Mouse (Mus musculus): ENCODE measurements around the gene Tsx. TPM values are rescaled to one million over a fixed set of nuclear protein-coding genes. Genes with fewer than 3 reads are reported as not detected.

Tsx gene
- total and polyA plus RNA-seq, 2 experiments: not detected

DNA sequence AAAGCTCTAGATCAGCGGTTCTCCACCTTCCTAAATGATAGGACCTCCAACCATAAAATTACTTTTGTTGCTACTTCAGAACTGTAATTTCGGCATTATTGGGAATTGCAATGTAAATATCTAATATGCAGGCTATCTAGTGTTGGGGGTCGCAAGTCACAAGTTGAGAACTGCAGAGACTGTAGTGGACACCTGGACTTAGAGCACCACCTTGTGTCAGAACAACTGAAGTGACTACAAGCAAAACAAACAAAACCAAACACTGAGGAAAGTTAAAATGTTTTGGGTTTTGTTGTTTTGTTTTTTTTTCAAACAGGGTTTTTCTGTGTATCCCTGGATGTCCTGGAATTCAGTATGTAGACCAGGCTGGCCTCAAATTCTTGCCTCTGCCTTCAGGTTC lies 29.7 kb upstream of the Tsx start:
- Histone ChIP-seq H3K4me1 (ENCODE audit: control insufficient read depth, insufficient read depth, low read length) (no peaks in the 10 kb centered on the region), H3K36me3 (ENCODE audit: control insufficient read depth, insufficient read depth, low read length) (no peaks in the 10 kb centered on the region), H3K27ac (replicated peaks; ENCODE audit: insufficient read depth, low read depth, low read length) (no peak overlapping the region), H3K9ac (ENCODE audit: low read depth, low read length) (no peak overlapping the region), H3K79me2 (ENCODE audit: control insufficient read depth, insufficient read depth, low read length) (no peaks in the 10 kb centered on the region), H3K27me3 (ENCODE audit: control insufficient read depth, insufficient read depth, low read length) (no peaks in the 10 kb centered on the region), H3K4me3 (ENCODE audit: insufficient read depth, low read depth, low read length) (no peak overlapping the region)
- 86% methylated on average over 3 of the region's 3 CpGs for WGBS
- no peak for DNase-seq (ENCODE audit: extremely low read depth, low read depth, low spot score)
- TF ChIP-seq POLR2A (IDR thresholded peaks at IDR 0.05; ENCODE audit: extremely low read depth, insufficient read depth, low read length) (no peak), CTCF (IDR thresholded peaks at IDR 0.05; ENCODE audit: low read depth, low read length) (0 out of 2 replicates have a peak, but pooled peaks have one; percentile 7)

DNA sequence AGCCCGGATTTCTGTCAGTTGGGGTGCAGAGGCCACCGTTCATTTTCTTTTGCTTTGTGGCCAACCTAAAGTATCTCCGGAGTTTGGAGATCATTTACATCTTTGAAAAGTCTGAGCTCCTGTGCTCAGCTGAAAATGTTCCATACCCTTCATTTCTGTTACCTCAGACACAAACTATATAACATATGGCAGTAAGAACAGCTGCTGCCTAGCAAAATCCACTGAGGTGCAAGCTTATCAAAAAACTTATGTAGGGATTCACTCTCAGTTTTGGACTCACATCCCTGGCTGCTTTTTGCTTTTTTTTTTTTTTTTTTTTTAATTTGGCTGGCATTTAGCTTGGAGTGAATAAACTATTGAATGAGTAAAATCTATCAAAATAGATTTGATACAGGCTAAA lies 26.1 kb upstream of the Tsx start:
- DNase-seq (ENCODE audit: extremely low read depth, low read depth, low spot score): no peak
- Histone ChIP-seq H3K9ac (ENCODE audit: low read depth, low read length) (no peak overlapping the region), H3K27ac (replicated peaks; ENCODE audit: insufficient read depth, low read depth, low read length) (no peak overlapping the region), H3K27me3 (ENCODE audit: control insufficient read depth, insufficient read depth, low read length) (no peaks in the 10 kb centered on the region), H3K36me3 (ENCODE audit: control insufficient read depth, insufficient read depth, low read length) (no peaks in the 10 kb centered on the region), H3K4me3 (ENCODE audit: insufficient read depth, low read depth, low read length) (no peak overlapping the region), H3K4me1 (ENCODE audit: control insufficient read depth, insufficient read depth, low read length) (no peaks in the 10 kb centered on the region), H3K79me2 (ENCODE audit: control insufficient read depth, insufficient read depth, low read length) (no peaks in the 10 kb centered on the region)
- WGBS: 98% methylated on average over 3 of the region's 3 CpGs
- TF ChIP-seq POLR2A (IDR thresholded peaks at IDR 0.05; ENCODE audit: extremely low read depth, insufficient read depth, low read length) (no peak), CTCF (IDR thresholded peaks at IDR 0.05; ENCODE audit: low read depth, low read length) (no peak)

DNA sequence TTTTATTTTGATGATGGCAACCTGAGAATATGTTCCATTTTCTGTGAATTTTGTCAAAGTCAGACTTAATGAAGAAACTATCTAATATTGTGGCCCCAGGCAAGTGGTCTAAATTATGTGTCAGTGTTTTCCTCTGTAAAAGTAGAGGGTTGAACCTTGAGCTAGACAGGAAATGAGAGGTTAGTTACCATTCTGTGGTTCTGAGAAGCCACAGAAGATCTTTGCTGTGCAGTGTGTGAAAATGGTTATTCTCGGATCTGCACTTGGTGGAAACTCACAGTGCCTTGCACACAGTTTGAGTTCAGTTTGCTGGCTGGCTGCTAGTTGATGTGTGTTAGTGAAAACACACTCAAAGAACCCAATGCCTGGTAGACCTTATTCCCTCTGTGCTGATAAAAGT lies 20.4 kb upstream of the Tsx start:
- Histone ChIP-seq H3K4me1 (ENCODE audit: control insufficient read depth, insufficient read depth, low read length) (no peaks in the 10 kb centered on the region), H3K36me3 (ENCODE audit: control insufficient read depth, insufficient read depth, low read length) (no peaks in the 10 kb centered on the region), H3K79me2 (ENCODE audit: control insufficient read depth, insufficient read depth, low read length) (no peaks in the 10 kb centered on the region), H3K27ac (replicated peaks; ENCODE audit: insufficient read depth, low read depth, low read length) (no peak overlapping the region), H3K4me3 (ENCODE audit: insufficient read depth, low read depth, low read length) (no peak overlapping the region), H3K9ac (ENCODE audit: low read depth, low read length) (no peak overlapping the region), H3K27me3 (ENCODE audit: control insufficient read depth, insufficient read depth, low read length) (no peaks in the 10 kb centered on the region)
- WGBS: 85% methylated on average over 1 of the region's 1 CpGs
- no peak for DNase-seq (ENCODE audit: extremely low read depth, low read depth, low spot score)
- TF ChIP-seq POLR2A (IDR thresholded peaks at IDR 0.05; ENCODE audit: extremely low read depth, insufficient read depth, low read length) (no peak), CTCF (IDR thresholded peaks at IDR 0.05; ENCODE audit: low read depth, low read length) (no peak)

DNA sequence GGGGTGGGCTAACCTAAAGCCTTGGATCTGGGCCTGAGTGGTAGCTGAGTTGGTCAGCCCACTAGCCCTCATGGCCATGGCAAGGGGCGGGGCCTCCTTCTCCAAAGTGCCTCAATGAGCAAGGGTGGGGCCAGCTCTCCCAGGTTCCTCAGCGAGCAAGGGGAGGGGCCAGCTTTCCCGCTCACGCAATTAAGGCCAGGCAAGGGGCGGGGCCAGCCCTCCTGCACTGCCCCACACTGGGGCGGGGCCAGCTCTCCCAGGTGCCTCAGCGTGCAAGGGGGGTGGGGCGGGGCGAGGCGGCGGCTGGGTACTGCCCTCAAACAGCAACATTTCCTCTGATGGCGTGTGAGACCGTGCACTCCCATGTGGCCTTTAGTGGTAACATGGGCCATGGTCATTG lies 9.2 kb upstream of the Tsx start:
- no peaks in the 10 kb centered on the region for H3K36me3 ChIP-seq (ENCODE audit: control insufficient read depth, insufficient read depth, low read length)
- no peak for DNase-seq (ENCODE audit: extremely low read depth, low read depth, low spot score)
- no peaks in the 10 kb centered on the region for H3K27me3 ChIP-seq (ENCODE audit: control insufficient read depth, insufficient read depth, low read length)
- H3K4me1 ChIP-seq (ENCODE audit: control insufficient read depth, insufficient read depth, low read length): no peaks in the 10 kb centered on the region
- no peak overlapping the region for H3K9ac ChIP-seq (ENCODE audit: low read depth, low read length)
- no peak overlapping the region for H3K4me3 ChIP-seq (ENCODE audit: insufficient read depth, low read depth, low read length)
- 59% methylated on average over 12 of the region's 13 CpGs for WGBS
- no peaks in the 10 kb centered on the region for H3K79me2 ChIP-seq (ENCODE audit: control insufficient read depth, insufficient read depth, low read length)
- H3K27ac ChIP-seq (replicated peaks; ENCODE audit: insufficient read depth, low read depth, low read length): no peak overlapping the region
- TF ChIP-seq POLR2A (IDR thresholded peaks at IDR 0.05; ENCODE audit: extremely low read depth, insufficient read depth, low read length): no peak
- TF ChIP-seq CTCF (IDR thresholded peaks at IDR 0.05; ENCODE audit: low read depth, low read length): no peak

DNA sequence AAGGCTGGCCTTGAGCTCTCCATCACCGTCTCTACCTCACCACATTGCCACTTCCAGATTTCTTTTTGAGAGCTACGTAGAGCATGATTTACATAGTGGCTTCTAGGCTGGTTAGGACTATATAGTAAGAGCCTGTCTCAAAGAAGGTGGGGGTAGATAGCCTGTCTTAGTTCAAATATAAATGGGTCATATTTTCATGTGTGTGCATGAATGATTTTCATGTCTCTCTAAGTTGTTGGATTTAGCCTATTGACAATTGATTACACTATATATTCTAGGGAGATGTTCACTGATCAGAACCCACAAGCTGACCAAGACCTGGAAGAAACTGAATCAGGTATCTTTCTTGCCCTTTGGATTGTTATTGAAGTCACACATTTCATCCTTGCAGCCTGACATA lies 7.4 kb downstream of the Tsx start, which contains the start of gene Gm26992:
Gene Gm26992, plus strand, starts transcription at position 301 of the 400 bp plus-strand sequence.
- no peaks in the 10 kb centered on the region for H3K27me3 ChIP-seq (ENCODE audit: control insufficient read depth, insufficient read depth, low read length)
- H3K4me3 ChIP-seq (ENCODE audit: insufficient read depth, low read depth, low read length): no peak within 1 kb of the TSS
- WGBS: 100% methylated on average over 2 of the region's 2 CpGs
- no peak within 1 kb of the TSS for H3K9ac ChIP-seq (ENCODE audit: low read depth, low read length)
- DNase-seq (ENCODE audit: extremely low read depth, low read depth, low spot score): no peak
- H3K4me1 ChIP-seq (ENCODE audit: control insufficient read depth, insufficient read depth, low read length): no peaks in the 10 kb centered on the region
- TF ChIP-seq CTCF (IDR thresholded peaks at IDR 0.05; ENCODE audit: low read depth, low read length): no peak
- no peak for TF ChIP-seq POLR2A (IDR thresholded peaks at IDR 0.05; ENCODE audit: extremely low read depth, insufficient read depth, low read length)
- no peak within 1 kb of the TSS for H3K27ac ChIP-seq (replicated peaks; ENCODE audit: insufficient read depth, low read depth, low read length)
- H3K36me3 ChIP-seq (ENCODE audit: control insufficient read depth, insufficient read depth, low read length): no peaks in the 10 kb centered on the region
- no peaks in the 10 kb centered on the region for H3K79me2 ChIP-seq (ENCODE audit: control insufficient read depth, insufficient read depth, low read length)

DNA sequence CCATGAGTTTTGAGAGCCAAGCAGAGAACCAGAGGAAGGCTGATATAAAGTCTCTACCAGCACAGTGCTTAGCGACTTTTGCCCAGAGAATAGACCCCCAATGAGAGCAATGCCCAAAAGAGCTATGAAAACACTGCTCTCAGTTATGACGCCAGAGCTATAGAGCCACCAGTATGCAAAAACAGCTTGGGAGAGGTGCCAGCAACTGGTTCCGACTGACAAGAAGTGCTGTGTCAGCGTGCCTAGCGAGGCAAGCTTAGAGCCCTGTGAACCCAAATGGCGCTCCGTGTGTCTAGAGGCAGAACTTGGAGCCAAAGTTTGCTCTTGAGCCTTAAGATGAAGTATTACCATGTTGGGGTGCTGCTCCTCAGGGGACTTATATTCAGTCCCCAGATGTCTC lies 13.4 kb downstream of the Tsx start:
- Histone ChIP-seq H3K36me3 (ENCODE audit: control insufficient read depth, insufficient read depth, low read length) (no peaks in the 10 kb centered on the region), H3K9ac (ENCODE audit: low read depth, low read length) (no peak overlapping the region), H3K4me3 (ENCODE audit: insufficient read depth, low read depth, low read length) (no peak overlapping the region), H3K27ac (replicated peaks; ENCODE audit: insufficient read depth, low read depth, low read length) (no peak overlapping the region), H3K79me2 (ENCODE audit: control insufficient read depth, insufficient read depth, low read length) (no peaks in the 10 kb centered on the region), H3K27me3 (ENCODE audit: control insufficient read depth, insufficient read depth, low read length) (no peaks in the 10 kb centered on the region), H3K4me1 (ENCODE audit: control insufficient read depth, insufficient read depth, low read length) (no peaks in the 10 kb centered on the region)
- DNase-seq (ENCODE audit: extremely low read depth, low read depth, low spot score): no peak
- 86% methylated on average over 7 of the region's 7 CpGs for WGBS
- TF ChIP-seq CTCF (IDR thresholded peaks at IDR 0.05; ENCODE audit: low read depth, low read length) (no peak), POLR2A (IDR thresholded peaks at IDR 0.05; ENCODE audit: extremely low read depth, insufficient read depth, low read length) (no peak)
